ENCODE assay signal across 18 mouse cellular contexts in the genomic region with DNA sequence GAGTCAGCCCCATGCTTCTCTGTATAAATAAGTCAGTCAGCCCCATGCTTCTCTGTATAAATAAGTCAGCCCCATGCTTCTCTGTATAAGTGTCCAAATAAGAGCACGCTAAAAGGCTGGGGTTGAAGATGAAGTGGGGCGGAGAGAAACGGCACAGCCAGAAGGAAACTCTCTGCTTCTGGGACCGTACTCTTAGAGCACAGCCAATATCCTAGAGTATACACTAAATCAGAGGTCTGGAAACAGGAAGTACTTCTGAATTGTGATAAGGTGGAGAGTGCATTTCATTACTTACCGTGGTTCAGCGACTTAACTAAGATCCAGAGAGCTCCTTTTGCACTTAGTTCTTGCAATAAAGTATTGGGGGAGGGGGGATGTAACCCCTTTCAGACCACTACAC.
"Had no signal": no experiment of that assay in that cellular context is flagged by ENCODE, and none has a peak within 500 bp of the region (broad histone marks: within the 10 kb centered on the region; RNA-seq: fewer than 3 reads in every experiment).

No protein-coding gene starts in this region.

- H3K9ac ChIP-seq: liver, embryonic 12.5 days; liver, embryonic 14.5 days; midbrain, embryonic 12.5 days; neural tube, embryonic 13.5 days; neural tube, embryonic 15.5 days had no signal

- DNase-seq: lung, postnatal 10 days; midbrain, embryonic 14.5 days; retina, postnatal 1 day; right cerebral cortex, adult 18-20 months; right cerebral cortex, postnatal 25 days; right cerebral cortex, postnatal 4 days; spleen, adult 18-20 months; thymus, adult 18-20 months; thymus, postnatal 14 days; thymus, postnatal 36 days had no signal

- H3K4me2 ChIP-seq: liver, embryonic 12.5 days; midbrain, embryonic 12.5 days; neural tube, embryonic 13.5 days; neural tube, embryonic 15.5 days had no signal

- H3K4me3 ChIP-seq: liver, embryonic 12.5 days; midbrain, embryonic 10.5 days; midbrain, embryonic 12.5 days; myocyte; neural tube, embryonic 13.5 days; neural tube, embryonic 15.5 days had no signal

- H3K36me3 ChIP-seq: liver, embryonic 12.5 days; midbrain, embryonic 10.5 days; midbrain, embryonic 12.5 days; neural tube, embryonic 13.5 days; neural tube, embryonic 15.5 days had no signal

- H3K27ac ChIP-seq: liver, embryonic 12.5 days; liver, embryonic 14.5 days; midbrain, embryonic 10.5 days; midbrain, embryonic 12.5 days; neural tube, embryonic 13.5 days; neural tube, embryonic 15.5 days had no signal

- H3K9me3 ChIP-seq: liver, embryonic 12.5 days; midbrain, embryonic 10.5 days; midbrain, embryonic 12.5 days; neural tube, embryonic 13.5 days; neural tube, embryonic 15.5 days had no signal

- H3K27me3 ChIP-seq: liver, embryonic 12.5 days; neural tube, embryonic 15.5 days had no signal

- ATAC-seq: liver, embryonic 12.5 days; midbrain, embryonic 16.5 days had no signal

- H3K4me1 ChIP-seq: liver, embryonic 12.5 days; midbrain, embryonic 10.5 days; midbrain, embryonic 12.5 days; neural tube, embryonic 13.5 days; neural tube, embryonic 15.5 days had no signal
